Mouse (Mus musculus): ENCODE measurements around the gene Fmo1. TPM values are rescaled to one million over a fixed set of nuclear protein-coding genes. Genes with fewer than 3 reads are reported as not detected.
A peak's percentile ranks its signal among the peaks of the same experiment; 100 is the strongest.

Fmo1 gene
- polyA plus RNA-seq, 1 experiment from 2014 or later = 19.1 TPM

DNA sequence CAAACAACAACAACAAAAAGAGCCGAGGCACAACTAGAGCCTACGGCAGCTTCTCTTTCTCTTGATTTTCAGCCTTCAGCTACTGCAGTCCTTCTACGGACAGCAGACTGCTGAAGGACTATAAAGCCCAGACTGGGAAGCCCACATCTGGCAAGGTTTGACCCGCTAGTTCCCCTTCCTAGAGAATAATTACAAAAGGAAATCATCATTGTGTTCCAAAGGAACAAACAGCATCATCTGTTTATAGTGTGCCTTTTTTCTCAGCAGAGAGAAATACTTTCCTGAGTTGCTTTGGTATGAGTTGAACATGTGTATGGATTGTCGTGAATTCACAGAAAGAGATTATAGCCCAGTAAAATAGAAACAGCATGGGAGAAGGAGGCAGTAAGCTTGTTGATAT lies 32.1 kb downstream of the Fmo1 start:
- ChIA-PET POLR2A (no interaction called here), CTCF (no interaction called here)
- no peak for TF ChIP-seq CTCF (IDR thresholded peaks at IDR 0.05)
- no peak for DNase-seq (ENCODE audit: low read depth, low spot score)
- H3K27me3 ChIP-seq = peaks cover 5% of the 10 kb centered on the region
- in situ Hi-C loops (cut with MboI; ENCODE audit: low pct_unique_long_range_greater_than_20kb) = no loop called here
- ATAC-seq = no peak

DNA sequence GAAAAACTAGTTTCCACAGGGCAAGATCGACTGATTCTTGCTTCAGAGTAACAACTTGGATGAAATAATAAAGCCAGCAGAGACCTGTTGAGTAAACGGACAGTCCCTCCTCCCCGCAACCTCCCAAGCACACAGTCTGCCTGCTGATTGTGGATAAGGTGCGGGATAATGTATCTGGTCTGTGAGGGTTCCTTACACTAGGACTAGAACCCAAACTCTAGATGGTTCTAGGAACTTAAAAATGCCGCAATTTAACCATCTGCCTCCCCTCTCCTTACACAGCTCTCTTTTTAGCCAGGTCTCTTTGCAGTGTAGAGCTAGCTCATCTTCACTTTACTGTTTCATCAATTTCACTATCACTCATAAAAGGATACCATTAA lies 33.8 kb downstream of the Fmo1 start:
- CTCF ChIA-PET = interaction anchor here (1.2 kb wide), 1 partner anchor 16 kb away, joined by 5 read pairs; no protein-coding TSS in a partner anchor
- no peak for ATAC-seq
- no peak for TF ChIP-seq CTCF (IDR thresholded peaks at IDR 0.05)
- DNase-seq (ENCODE audit: low read depth, low spot score) = no peak
- H3K27me3 ChIP-seq = peaks cover 5% of the 10 kb centered on the region
- POLR2A ChIA-PET = no interaction called here
- in situ Hi-C loops (cut with MboI; ENCODE audit: low pct_unique_long_range_greater_than_20kb) = no loop called here

DNA sequence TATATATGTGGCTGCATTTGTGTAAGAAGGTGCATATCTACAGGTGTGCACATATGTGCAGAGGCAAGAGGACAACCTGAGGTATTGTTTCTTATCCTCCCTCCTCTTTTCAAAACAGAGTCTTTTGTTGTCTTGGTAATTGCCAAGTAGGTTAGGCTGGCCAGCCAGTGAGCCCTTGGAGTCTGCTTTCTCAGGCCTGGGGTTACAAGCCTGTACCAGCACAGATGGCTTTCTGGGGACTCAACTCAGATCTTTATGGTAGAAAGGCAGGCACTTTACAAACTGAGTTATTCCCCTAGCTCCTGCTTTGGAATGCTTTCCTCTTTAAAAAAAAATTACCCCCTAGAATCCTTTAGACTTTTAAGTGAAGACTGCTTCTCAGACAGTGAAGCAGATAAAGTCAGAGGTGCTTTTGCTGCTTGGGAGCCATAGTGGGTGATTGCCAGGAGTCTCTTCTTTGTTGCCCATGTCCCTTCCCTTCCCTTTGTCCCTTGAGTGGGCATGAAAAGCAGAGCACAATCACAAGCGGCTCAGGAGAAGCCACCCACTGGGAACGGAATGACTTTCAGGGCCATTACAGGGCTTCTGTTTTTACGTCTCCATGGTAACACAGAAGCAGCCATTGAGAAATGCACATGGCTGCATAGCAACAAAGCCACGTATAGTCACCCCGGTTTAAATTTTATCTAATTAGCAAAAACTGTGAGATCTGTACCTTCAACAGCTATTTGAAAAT lies 34.4 kb downstream of the Fmo1 start:
- ChIA-PET POLR2A (no interaction called here), CTCF (no interaction called here)
- TF ChIP-seq CTCF (IDR thresholded peaks at IDR 0.05) = no peak
- H3K27me3 ChIP-seq = peaks cover 5% of the 10 kb centered on the region
- no peak for ATAC-seq
- in situ Hi-C loops (cut with MboI; ENCODE audit: low pct_unique_long_range_greater_than_20kb) = no loop called here
- DNase-seq (ENCODE audit: low read depth, low spot score) = no peak

GRCm38 (mm10) chr1:162819280-162819679 lies 47.1 kb downstream of the Fmo1 start:
- DNase-seq (ENCODE audit: low read depth, low spot score) (no peak), ATAC-seq (no peak)
- POLR2A ChIA-PET = no interaction called here
- TF ChIP-seq CTCF (IDR thresholded peaks at IDR 0.05) = no peak
- in situ Hi-C loops (cut with MboI; ENCODE audit: low pct_unique_long_range_greater_than_20kb) = no loop called here
- H3K27me3 ChIP-seq = no peaks in the 10 kb centered on the region
- CTCF ChIA-PET = interaction anchor here (1.3 kb wide), 1 partner anchor 77 kb away, joined by 3 read pairs; no protein-coding TSS in a partner anchor

- in situ Hi-C loops (cut with MboI; ENCODE audit: low pct_unique_long_range_greater_than_20kb) = no loop called here
- TF ChIP-seq CTCF (IDR thresholded peaks at IDR 0.05) = no peak
- ChIA-PET POLR2A (no interaction called here), CTCF (no interaction called here)
- DNase-seq (ENCODE audit: low read depth, low spot score) = no peak
- H3K27me3 ChIP-seq = no peaks in the 10 kb centered on the region
- ATAC-seq = no peak
These were observed 50.9 kb downstream of the Fmo1 start for GRCm38 (mm10) chr1:162815381-162816127.

- in situ Hi-C loops (cut with MboI; ENCODE audit: low pct_unique_long_range_greater_than_20kb) = no loop called here
- no peak for TF ChIP-seq CTCF (IDR thresholded peaks at IDR 0.05)
- ATAC-seq (no peak), DNase-seq (ENCODE audit: low read depth, low spot score) (no peak)
- ChIA-PET CTCF (no interaction called here), POLR2A (no interaction called here)
- H3K27me3 ChIP-seq = no peaks in the 10 kb centered on the region
These were observed 51.5 kb downstream of the Fmo1 start for GRCm38 (mm10) chr1:162814932-162815331.

GRCm38 (mm10) chr1:162813836-162814156 lies 52.6 kb downstream of the Fmo1 start, which contains the start of gene Fmo4:
Gene Fmo4, minus strand, starts transcription at chr1:162813972.
- CTCF ChIA-PET = interaction anchor here (1.1 kb wide), 1 partner anchor 30 kb away, joined by 4 read pairs; no protein-coding TSS in a partner anchor
- DNase-seq (ENCODE audit: low read depth, low spot score) = no peak
- H3K27me3 ChIP-seq = no peaks in the 10 kb centered on the region
- no peak for ATAC-seq
- in situ Hi-C loops (cut with MboI; ENCODE audit: low pct_unique_long_range_greater_than_20kb) = no loop called here
- peak; percentile 57 for TF ChIP-seq CTCF (IDR thresholded peaks at IDR 0.05)
- POLR2A ChIA-PET = no interaction called here

GRCm38 (mm10) chr1:162813143-162813835 lies 53.1 kb downstream of the Fmo1 start:
- no peaks in the 10 kb centered on the region for H3K27me3 ChIP-seq
- POLR2A ChIA-PET = no interaction called here
- CTCF ChIA-PET = interaction anchor here (1.1 kb wide), 1 partner anchor 30 kb away, joined by 4 read pairs; no protein-coding TSS in a partner anchor
- in situ Hi-C loops (cut with MboI; ENCODE audit: low pct_unique_long_range_greater_than_20kb) = no loop called here
- ATAC-seq = no peak
- DNase-seq (ENCODE audit: low read depth, low spot score) = no peak
- no peak for TF ChIP-seq CTCF (IDR thresholded peaks at IDR 0.05)

GRCm38 (mm10) chr1:162808541-162808940 lies 57.9 kb downstream of the Fmo1 start:
- DNase-seq (ENCODE audit: low read depth, low spot score) (no peak), ATAC-seq (no peak)
- in situ Hi-C loops (cut with MboI; ENCODE audit: low pct_unique_long_range_greater_than_20kb) = no loop called here
- H3K27me3 ChIP-seq = peaks cover 27% of the 10 kb centered on the region
- TF ChIP-seq CTCF (IDR thresholded peaks at IDR 0.05) = no peak
- ChIA-PET CTCF (no interaction called here), POLR2A (no interaction called here)

DNA sequence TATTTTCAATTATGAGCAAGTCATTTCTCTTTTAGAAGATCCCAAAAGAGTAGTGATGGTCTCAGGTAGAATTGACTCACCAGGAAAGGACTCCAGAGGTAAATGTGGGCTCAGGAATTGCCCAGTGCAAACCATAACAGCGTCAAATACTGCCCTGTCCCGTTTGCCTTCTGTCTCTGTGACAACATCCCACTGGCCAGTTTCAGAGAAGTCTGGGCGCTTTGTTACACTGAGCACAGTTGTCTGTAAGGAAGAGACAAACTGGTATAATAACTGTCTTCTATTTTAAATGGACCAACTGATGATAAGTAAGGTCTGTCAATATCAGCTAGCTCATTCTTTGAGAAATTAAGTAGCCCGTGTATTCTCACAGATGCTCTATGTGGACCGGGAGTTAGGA lies 59.0 kb downstream of the Fmo1 start:
- ChIA-PET CTCF (no interaction called here), POLR2A (no interaction called here)
- in situ Hi-C loops (cut with MboI; ENCODE audit: low pct_unique_long_range_greater_than_20kb) = no loop called here
- peaks cover 36% of the 10 kb centered on the region for H3K27me3 ChIP-seq
- ATAC-seq = no peak
- DNase-seq (ENCODE audit: low read depth, low spot score) = no peak
- TF ChIP-seq CTCF (IDR thresholded peaks at IDR 0.05) = no peak

GRCm38 (mm10) chr1:162805011-162805410 lies 61.4 kb downstream of the Fmo1 start:
- no peak for ATAC-seq
- CTCF ChIA-PET = no interaction called here
- POLR2A ChIA-PET = no interaction called here
- in situ Hi-C loops (cut with MboI; ENCODE audit: low pct_unique_long_range_greater_than_20kb) = no loop called here
- no peak for DNase-seq (ENCODE audit: low read depth, low spot score)
- TF ChIP-seq CTCF (IDR thresholded peaks at IDR 0.05) = peak; percentile 38
- H3K27me3 ChIP-seq = peaks cover 39% of the 10 kb centered on the region

Data from Patski (cell line).